Mouse (Mus musculus) kidney, postnatal 14 days (tissue): ENCODE measurements at regions not wholly inside any gene's neighbourhood (a gene's known extent, or its start where the extent isn't known, plus 50 kb on each side); places are given as distances from the start of the nearest gene placed in this dataset.
A peak's percentile ranks its signal among the peaks of the same experiment; 100 is the strongest.
"Not testable (repeated sequence)": the region's sequence is repeated elsewhere in the genome, so short reads cannot be mapped to it uniquely, and the experiment has no call there.

Experiments used
- DNase-seq: peaks from one replicate; pipeline ENCODE4 v3.0.0; 2022; ENCODE audit warnings: mixed read lengths

GRCm38 (mm10) chr1:177382596-177383190, 59.5 kb upstream of the Zbtb18 start:
- DNase-seq = peak; percentile 57

GRCm38 (mm10) chr1:177382147-177382546, 60.0 kb upstream of the Zbtb18 start:
- DNase-seq = no peak

GRCm38 (mm10) chr1:177378112-177378511, 64.0 kb upstream of the Zbtb18 start:
- DNase-seq = no peak

GRCm38 (mm10) chr1:177373226-177373825, 68.8 kb upstream of the Zbtb18 start:
- DNase-seq = no peak

- no peak for DNase-seq
Observed at GRCm38 (mm10) chr1:177372066-177372465, 70.1 kb upstream of the Zbtb18 start.

- DNase-seq = no peak
Observed at GRCm38 (mm10) chr1:177367864-177368610, 74.1 kb upstream of the Zbtb18 start.

- no peak for DNase-seq
Observed at GRCm38 (mm10) chr1:177366914-177367313, 75.2 kb upstream of the Zbtb18 start.

- no peak for DNase-seq
Observed at GRCm38 (mm10) chr1:177366475-177366874, 75.7 kb upstream of the Zbtb18 start.

- DNase-seq = no peak
Observed at GRCm38 (mm10) chr1:177364355-177364754, 77.8 kb upstream of the Zbtb18 start.

GRCm38 (mm10) chr1:177362398-177362797, 79.8 kb upstream of the Zbtb18 start:
- no peak for DNase-seq

GRCm38 (mm10) chr1:177348400-177349092, 90.5 kb upstream of the Akt3 start:
- no peak for DNase-seq

- DNase-seq = no peak
Observed at GRCm38 (mm10) chr1:177347208-177347607, 89.2 kb upstream of the Akt3 start.

GRCm38 (mm10) chr1:177346540-177346939, 88.5 kb upstream of the Akt3 start:
- no peak for DNase-seq

GRCm38 (mm10) chr1:177345540-177345939, 87.5 kb upstream of the Akt3 start:
- DNase-seq = no peak

GRCm38 (mm10) chr1:177343949-177344348, 85.9 kb upstream of the Akt3 start:
- DNase-seq = no peak

- peak; percentile 36 for DNase-seq
Observed at GRCm38 (mm10) chr1:177343121-177343520, 85.1 kb upstream of the Akt3 start.

- peak; percentile 6 for DNase-seq
Observed at GRCm38 (mm10) chr1:177340232-177340631, 82.2 kb upstream of the Akt3 start.

- not testable (repeated sequence) for DNase-seq
Observed at GRCm38 (mm10) chr1:177339207-177339787, 81.3 kb upstream of the Akt3 start.

GRCm38 (mm10) chr1:177338466-177339206, 80.6 kb upstream of the Akt3 start:
- DNase-seq = peak; percentile 59

GRCm38 (mm10) chr1:177337756-177338155, 79.8 kb upstream of the Akt3 start:
- no peak for DNase-seq

GRCm38 (mm10) chr1:177337141-177337540, 79.1 kb upstream of the Akt3 start:
- DNase-seq = no peak

GRCm38 (mm10) chr1:177336436-177336835, 78.4 kb upstream of the Akt3 start:
- no peak for DNase-seq
